Mouse (Mus musculus) cerebellum, postnatal 10 days (tissue): Measurements from ENCODE around the gene Gm8369.
"Not testable (repeated sequence)": the region's sequence is repeated elsewhere in the genome, so short reads cannot be mapped to it uniquely, and the experiment has no call there.

Experiments
- DNase-seq, 2 experiments: peaks; one replicate each; pipeline ENCODE4 v3.0.0; 2021; ENCODE audit warnings: mixed read lengths in 2 of 2

Gene Gm8369

DNA sequence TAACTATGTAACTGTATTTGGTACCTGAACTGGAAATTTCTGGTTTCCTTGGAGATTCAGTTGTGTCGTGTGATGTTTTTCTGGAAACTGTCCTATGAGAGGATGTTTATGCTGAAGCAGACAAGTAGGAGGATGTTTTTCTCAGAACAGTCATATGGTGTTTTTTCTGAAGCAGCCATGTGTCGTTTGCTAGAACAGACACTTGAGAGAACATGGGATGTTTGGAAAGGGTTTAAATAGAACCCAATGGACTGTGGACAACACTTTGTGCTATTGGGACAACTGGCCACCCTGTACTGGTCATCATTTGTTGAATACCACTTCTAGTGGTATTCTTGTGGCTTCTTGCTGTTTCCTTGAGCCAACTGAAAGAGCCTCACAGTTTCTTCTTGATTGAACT is at the start of gene Gm8369:
Gm8369 (plus strand) TSS at position 193 of the 400 bp plus-strand sequence.
- no peak for DNase-seq

DNA sequence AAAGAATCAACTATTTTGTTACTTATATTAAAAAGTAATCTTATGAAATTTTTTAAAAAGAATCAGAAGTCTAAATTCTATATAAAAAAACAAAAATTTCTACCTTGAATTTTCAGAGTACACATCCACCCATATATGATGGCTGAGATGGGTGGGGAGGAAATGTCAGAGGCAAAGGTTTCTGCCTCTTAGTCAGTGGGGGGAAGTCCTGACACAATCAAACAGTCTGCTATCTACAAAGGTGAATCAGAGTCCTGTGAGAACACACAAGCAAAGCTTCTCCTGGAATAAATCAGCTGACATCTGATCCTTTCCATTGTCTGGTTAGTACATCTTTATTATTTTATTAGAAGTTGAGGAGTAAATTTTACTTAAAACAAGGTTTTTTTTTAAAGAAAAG is 42.4 kb upstream of the Gm8369 start, which contains the start of gene Ms4a4b:
Ms4a4b (plus strand) TSS at position 216 of the 400 bp plus-strand sequence.
- no peak for DNase-seq

- no peak for DNase-seq
These were observed 41.8 kb upstream of the Gm8369 start for GRCm38 (mm10) chr19:11443964-11444363.

DNA sequence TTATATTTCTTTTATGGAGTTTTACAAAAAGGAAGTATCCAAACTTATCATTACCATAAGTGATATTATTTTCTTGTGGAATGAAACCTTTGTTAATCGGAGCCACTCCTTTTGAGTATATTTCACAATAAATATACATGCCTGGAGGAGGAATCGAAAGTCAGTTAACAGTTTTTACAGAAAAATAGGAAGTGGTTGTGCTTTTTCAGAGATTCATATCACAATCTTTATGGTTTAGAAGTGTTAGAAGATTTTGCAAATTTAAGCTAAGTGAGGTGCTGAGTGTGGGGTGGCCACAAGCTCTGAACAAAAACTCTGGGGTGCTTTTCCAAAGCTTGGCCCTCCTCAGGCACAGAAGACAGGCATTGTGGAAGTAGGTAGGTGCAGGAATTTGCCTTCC is 38.5 kb upstream of the Gm8369 start:
- DNase-seq, result no peak

- not testable (repeated sequence) for DNase-seq
These were observed 26.7 kb upstream of the Gm8369 start for GRCm38 (mm10) chr19:11459041-11459440.

DNA sequence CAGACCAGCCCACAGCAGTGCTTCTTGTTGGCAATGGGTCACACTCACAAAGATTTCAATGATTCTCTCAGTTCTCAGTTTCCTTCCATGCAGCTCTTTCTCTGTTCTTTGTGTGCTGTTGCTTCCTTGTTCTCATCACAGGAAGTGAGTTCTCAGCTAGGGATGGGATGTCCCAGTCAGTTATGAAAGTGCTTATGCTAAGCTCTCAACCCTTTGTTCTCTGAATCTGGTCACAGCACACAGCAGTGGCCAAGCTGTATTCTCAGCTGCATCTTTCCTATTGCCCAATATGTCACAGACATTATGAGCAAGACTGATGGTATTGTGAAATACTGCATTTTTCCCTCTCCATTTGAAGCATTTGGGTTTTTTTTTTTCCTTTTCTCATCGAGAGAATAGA is 20.9 kb upstream of the Gm8369 start:
- not testable (repeated sequence) for DNase-seq

- no peak for DNase-seq
These were observed 19.3 kb upstream of the Gm8369 start for GRCm38 (mm10) chr19:11466471-11466870.

DNA sequence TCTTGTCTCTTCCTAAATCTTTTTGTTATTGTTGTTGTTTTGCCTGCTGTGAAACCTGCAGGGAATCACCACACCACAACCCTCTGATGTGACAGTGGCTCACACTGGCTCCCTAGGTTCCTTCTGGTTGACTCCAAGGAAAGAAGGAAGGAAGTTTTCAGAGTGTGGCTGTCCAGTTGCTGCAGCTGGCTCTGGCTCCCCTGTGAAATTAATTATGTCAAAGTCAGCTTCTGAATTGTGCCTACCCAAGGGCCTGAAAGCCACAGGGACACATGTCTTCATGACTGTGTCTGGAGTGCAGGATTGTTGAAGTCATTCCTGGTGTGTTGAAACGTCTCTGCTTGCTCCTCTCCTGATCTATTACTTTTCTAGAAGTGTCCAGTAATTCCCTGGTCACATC is 17.4 kb upstream of the Gm8369 start:
- DNase-seq, result not testable (repeated sequence)

DNA sequence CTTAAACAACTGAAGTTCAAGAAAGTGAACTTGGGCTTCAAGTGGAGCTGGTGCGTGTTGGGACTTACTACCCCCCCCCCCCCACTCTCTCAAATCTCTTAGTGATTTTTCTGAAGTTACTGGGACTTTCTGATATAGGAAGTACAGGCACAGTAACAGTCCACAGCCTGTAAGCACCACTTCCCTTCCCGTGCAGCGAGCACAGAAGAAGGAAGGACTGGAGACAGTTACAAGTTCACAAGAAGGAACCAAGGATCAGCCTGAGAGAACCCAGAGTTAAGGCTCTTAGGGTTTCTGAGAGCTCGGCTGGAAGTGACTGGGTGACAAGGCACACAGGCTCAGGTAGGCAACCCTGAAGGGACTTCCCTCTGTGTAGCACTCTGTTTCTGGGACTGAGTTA is 16.5 kb upstream of the Gm8369 start, which contains the start of gene Ms4a6c:
Ms4a6c (plus strand) TSS at position 152 of the 400 bp plus-strand sequence.
- DNase-seq, result not testable (repeated sequence)

GRCm38 (mm10) chr19:11479714-11480113 is 6.0 kb upstream of the Gm8369 start:
- no peak for DNase-seq

DNA sequence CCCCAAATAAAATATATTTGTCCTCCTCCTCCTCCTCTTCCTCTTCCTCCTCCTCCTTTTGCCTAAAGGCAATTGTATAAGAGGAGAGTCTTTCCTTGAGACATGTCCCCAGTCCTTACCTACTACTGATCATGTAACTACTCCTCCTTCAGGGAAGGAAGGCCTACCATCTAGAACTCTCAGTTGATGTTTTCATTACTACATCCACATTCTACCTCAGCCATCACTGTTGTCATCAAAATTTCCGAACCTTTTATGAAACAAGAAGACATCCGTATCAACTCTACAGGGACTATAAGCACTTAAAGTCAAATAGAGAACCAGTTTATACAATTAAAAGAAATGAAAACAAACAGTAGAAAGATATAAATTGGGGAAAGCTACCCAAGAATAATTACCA is 3.1 kb upstream of the Gm8369 start:
- no peak for DNase-seq

GRCm38 (mm10) chr19:11483941-11484340 is 1.8 kb upstream of the Gm8369 start:
- no peak for DNase-seq

- no peak for DNase-seq
These were observed 1.4 kb upstream of the Gm8369 start for GRCm38 (mm10) chr19:11484388-11484787.

- DNase-seq, result no peak
These were observed 472 bp upstream of the Gm8369 start for GRCm38 (mm10) chr19:11485266-11485665.

DNA sequence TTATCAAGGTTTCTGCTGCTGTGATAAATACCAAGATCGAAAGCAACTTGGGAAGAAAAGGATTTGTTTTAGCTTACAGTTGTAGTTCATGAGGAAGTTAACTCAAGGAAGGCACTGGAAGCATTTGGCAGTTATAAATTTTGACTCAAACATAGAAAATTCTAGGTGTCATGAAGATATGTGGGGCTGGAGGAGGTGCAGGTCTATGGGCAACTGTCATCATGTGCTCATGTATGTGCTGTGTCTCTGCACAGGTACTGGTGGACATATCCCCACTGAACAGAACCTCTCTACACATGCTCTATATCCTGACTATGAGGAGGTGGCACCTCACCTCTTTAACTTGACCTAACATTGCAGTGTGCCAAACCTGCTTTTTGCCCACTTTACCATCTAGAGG is 861 bp downstream of the Gm8369 start:
- DNase-seq, result no peak

- no peak for DNase-seq
These were observed 5.9 kb downstream of the Gm8369 start for GRCm38 (mm10) chr19:11491406-11492189.

GRCm38 (mm10) chr19:11492671-11493070 is 6.9 kb downstream of the Gm8369 start:
- DNase-seq, result no peak

DNA sequence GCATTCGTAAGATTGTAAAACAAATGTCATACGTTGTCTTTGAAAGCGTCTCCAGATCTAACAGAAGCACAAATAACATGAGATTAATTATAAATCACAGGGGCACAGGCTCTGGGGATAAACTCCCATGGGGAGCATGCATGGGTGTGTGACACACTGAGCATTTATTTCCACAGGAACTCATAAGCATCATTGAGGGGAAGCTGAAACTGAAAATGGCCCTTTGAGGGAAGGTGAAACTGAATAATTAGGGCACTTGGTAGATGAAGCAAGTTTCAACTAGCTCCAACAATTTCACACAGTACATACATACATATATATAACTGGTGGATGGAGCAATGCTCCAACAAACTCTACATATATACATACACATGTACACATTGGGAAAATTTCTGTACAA is 8.8 kb downstream of the Gm8369 start:
- DNase-seq, result no peak

DNA sequence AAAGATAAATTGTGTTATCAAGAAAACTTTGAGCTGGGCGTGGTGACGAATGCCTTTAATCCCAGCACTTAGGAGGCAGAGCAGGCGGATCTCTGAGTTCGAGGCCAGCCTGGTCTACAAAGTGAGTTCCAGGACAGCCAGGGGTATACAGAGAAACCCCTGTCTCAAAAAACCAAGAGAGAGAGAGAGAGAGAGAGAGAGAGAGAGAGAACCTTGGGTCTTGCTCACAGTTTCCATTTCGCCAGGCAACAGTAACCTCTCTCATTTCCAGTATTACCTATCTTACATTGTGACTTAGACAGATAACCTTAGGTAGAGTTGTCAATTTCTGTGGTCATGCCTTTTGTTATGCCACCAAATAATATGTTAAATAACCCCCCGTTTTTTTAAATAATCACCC is 10.6 kb downstream of the Gm8369 start:
- DNase-seq, result no peak

GRCm38 (mm10) chr19:11497300-11497699 is 11.6 kb downstream of the Gm8369 start:
- not testable (repeated sequence) for DNase-seq

DNA sequence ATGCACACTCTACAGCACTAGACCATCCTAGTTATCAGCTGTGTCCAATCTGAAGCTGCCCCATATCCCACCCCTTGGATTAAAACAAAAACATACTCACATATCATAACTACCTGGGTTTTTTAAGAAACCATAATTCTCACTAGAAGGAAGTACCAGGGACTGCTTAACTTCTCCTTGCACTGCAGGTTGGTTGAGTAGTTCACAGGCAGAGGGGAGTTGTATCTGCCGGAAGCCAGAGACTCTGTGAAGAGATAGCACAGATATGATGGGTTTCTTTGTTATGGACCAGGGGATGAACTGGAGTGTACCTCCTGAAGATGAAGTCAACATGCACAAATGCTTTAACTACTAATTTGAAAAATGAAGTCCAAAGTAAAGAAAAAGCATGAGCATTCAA is 15.1 kb downstream of the Gm8369 start:
- no peak for DNase-seq

- DNase-seq, result no peak
These were observed 15.6 kb downstream of the Gm8369 start for GRCm38 (mm10) chr19:11501326-11501725.

- no peak for DNase-seq
These were observed 19.1 kb downstream of the Gm8369 start for GRCm38 (mm10) chr19:11504857-11505256.

DNA sequence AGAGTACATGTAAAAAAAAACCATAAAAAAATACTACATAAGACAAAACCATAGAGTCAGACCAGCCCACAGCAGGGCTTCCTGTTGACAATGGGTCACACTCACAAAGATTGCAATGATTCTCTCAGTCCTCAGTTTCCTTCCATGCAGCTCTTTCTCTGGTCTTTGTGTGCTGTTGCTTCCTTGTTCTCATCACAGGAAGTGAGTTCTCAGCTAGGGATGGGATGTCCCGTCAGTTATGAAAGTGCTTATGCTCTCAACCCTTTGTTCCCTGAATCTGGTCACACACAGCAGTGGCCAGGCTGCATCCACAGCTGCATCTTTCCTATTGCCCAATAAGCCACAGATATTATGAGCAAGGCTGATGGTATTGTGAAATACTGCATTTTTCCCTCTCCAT is 27.7 kb downstream of the Gm8369 start:
- no peak for DNase-seq

GRCm38 (mm10) chr19:11516246-11516645 is 30.5 kb downstream of the Gm8369 start, which contains the start of gene Ms4a6b:
Gene Ms4a6b, plus strand, starts transcription at chr19:11516512.
- DNase-seq, result no peak
